Mouse (Mus musculus) liver, embryonic 16.5 days (tissue): ENCODE measurements around the gene Cdc42bpg. TPM values are rescaled to one million over a fixed set of nuclear protein-coding genes. Genes with fewer than 3 reads are reported as not detected.

ENCODE experiments used
- ATAC-seq: fragments of 200-750 bp; cut with Nextera tagmentation; 2 replicates; pipeline ENCODE4 v1.8.0; 2017; ENCODE audit warnings: low read depth, mild to moderate bottlenecking, moderate number of reproducible peaks, moderate library complexity
- H3K27ac ChIP-seq: fragments of 300-500 bp; sonication (generic); 2 replicates; pipeline ENCODE4 v1.5.1; 2014; ENCODE audit warnings: mild to moderate bottlenecking, low read length
- H3K27me3 ChIP-seq: fragments of 300-500 bp; sonication (generic); 2 replicates; pipeline ENCODE4 v1.6.1; 2014; ENCODE audit warnings: low read depth, low read length, mixed read lengths; ENCODE audit not compliant: control insufficient read depth, insufficient read depth
- H3K36me3 ChIP-seq: fragments of 300-500 bp; sonication (generic); 2 replicates; pipeline ENCODE4 v1.6.1; 2014; ENCODE audit warnings: mild to moderate bottlenecking; ENCODE audit not compliant: control insufficient read depth, insufficient read depth
- H3K4me1 ChIP-seq: fragments of 300-500 bp; sonication (generic); 2 replicates; pipeline ENCODE4 v1.6.1; 2014; ENCODE audit warnings: low read depth, low read length, mixed read lengths; ENCODE audit not compliant: control insufficient read depth
- H3K4me2 ChIP-seq: fragments of 300-500 bp; sonication (generic); 2 replicates; pipeline ENCODE4 v1.6.1; 2014; ENCODE audit warnings: low read depth, low read length, mixed read lengths
- H3K4me3 ChIP-seq: fragments of 300-500 bp; sonication (generic); 2 replicates; pipeline ENCODE4 v1.5.1; 2014; ENCODE audit warnings: low read depth, mild to moderate bottlenecking, low read length
- H3K9ac ChIP-seq: fragments of 300-500 bp; sonication (generic); 2 replicates; pipeline ENCODE4 v1.6.1; 2014; ENCODE audit warnings: low read depth, low read length
- H3K9me3 ChIP-seq: fragments of 300-500 bp; sonication (generic); replicated peaks from 2 replicates; pipeline ENCODE4 v1.6.1; 2016; ENCODE audit warnings: low read length; ENCODE audit not compliant: control insufficient read depth
- WGBS: fragments of 180-500 bp; shearing (Covaris S2); extraction: QIAGEN DNeasy Blood & Tissue Kit; methylation state at CpG from one replicate; pipeline ENCODE4 v1.1.7; 2014; ENCODE audit not compliant: insufficient replicate concordance; 5-methylcytosine and 5-hydroxymethylcytosine counted together
- polyA plus RNA-seq: library from polyadenylated mRNA; unstranded; fragments of >200 nt; fragmentation: Nextera tagmentation; extraction: Ambion mirVana; gene quantifications from 2 replicates; pipeline ENCODE4 v1.2.1, GENCODE M21; 2015

The Cdc42bpg gene
- polyA plus RNA-seq, 1 experiment from 2014 or later = 0.34 TPM

DNA sequence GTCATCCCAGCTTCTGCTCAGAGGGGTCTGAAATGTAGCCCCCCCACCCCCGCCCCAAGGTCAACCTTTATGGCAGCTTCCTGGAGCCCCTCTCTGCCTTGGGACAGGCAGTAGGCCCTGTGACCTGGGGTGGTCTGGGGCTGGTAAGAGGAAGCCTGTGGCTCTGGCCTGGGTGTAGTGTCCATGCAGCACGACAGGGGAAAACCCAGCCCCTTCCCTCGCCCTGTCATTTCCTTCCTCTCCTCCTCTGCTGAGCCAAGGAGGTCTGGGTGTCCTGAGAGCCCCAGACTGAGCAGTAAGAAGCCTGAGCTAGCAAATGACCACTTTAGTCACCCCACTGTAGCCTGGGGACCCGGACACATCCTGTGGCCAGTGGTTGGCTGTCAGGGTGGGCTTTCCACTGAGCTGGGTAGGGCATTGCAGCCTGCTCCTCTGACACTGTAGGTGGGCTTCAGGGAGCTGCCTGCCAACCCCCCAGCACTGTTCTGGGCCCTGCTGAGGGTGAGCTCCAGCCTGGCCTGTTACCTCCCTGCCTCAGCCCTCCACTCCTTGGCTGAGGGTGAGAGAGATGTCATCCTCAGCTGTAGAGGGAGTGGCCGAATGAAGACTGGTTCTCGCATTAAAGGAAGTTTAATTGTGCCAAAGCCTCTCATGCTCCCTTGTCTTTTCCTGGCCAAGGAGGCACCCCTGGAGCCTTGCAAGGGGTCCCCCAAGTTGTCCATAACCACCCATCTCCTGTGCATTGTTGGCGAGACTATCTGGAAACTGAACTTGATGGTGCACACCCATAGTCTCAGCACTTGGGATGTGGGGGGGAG, 6.6 kb upstream of the Cdc42bpg start:
- H3K27me3 ChIP-seq = no peaks in the 10 kb centered on the region
- peak overlapping the region; percentile 5 for H3K4me3 ChIP-seq
- ATAC-seq = no peak
- H3K9me3 ChIP-seq = no peaks in the 10 kb centered on the region
- H3K4me2 ChIP-seq = peak overlapping the region; percentile 41
- 42% methylated on average over 7 of the region's 7 CpGs for WGBS
- H3K36me3 ChIP-seq = peaks cover 30% of the 10 kb centered on the region
- H3K27ac ChIP-seq = peak overlapping the region; percentile 96
- H3K9ac ChIP-seq = peak overlapping the region; percentile 44
- peaks cover 90% of the 10 kb centered on the region for H3K4me1 ChIP-seq

DNA sequence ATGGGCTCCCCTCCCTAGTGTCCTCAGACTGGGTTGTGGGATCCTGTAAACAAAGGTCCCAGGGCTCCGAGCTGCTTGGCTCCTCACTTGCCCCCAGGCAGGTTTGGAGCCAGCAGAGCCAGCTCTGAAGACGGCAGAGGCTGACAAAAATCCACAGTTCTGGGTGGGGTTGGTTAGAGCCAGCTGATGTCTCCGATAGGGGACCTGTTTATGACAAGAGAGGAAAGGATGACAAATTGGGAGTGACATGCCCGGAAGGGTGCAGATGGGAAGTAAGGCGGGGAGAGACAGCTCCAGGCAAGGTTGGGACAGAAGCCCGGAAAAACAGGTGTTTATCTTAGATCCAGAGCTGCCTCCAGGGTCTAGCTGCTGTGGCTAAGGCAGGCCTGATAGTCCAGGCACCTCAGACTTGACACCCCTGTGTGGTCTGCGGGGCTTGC, 5.8 kb upstream of the Cdc42bpg start:
- Histone ChIP-seq H3K4me1 (peaks cover 90% of the 10 kb centered on the region), H3K9ac (peak overlapping the region; percentile 44), H3K27ac (peak overlapping the region; percentile 96), H3K9me3 (no peaks in the 10 kb centered on the region), H3K4me3 (peak overlapping the region; percentile 5), H3K27me3 (no peaks in the 10 kb centered on the region), H3K36me3 (peaks cover 23% of the 10 kb centered on the region), H3K4me2 (peak overlapping the region; percentile 41)
- peak; percentile 76 for ATAC-seq
- WGBS = 26% methylated on average over 7 of the region's 7 CpGs

DNA sequence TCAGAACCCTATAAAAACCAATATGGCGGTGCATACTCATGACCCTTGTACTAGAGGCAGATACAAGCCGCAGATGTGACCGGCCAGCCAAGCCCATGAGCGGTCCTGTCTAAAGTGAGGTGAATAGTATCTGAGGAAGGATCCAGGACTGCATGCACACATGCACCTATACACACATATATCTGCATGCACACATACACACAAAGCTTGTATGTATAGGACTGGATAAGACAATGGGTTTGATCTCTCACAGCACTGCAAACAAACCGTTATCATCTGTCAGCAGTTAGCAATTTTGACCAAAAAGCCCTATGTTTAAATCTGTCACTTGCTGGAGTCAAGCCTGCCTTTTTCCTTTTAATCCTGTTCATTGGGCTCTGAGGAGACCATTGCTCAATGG, 4.1 kb upstream of the Cdc42bpg start:
- no peak for ATAC-seq
- 57% methylated on average over 5 of the region's 5 CpGs for WGBS
- Histone ChIP-seq H3K36me3 (peaks cover 14% of the 10 kb centered on the region), H3K27ac (peak overlapping the region; percentile 96), H3K27me3 (no peaks in the 10 kb centered on the region), H3K4me3 (no peak overlapping the region), H3K4me1 (peaks cover 87% of the 10 kb centered on the region), H3K9ac (no peak overlapping the region), H3K9me3 (no peaks in the 10 kb centered on the region), H3K4me2 (no peak overlapping the region)

DNA sequence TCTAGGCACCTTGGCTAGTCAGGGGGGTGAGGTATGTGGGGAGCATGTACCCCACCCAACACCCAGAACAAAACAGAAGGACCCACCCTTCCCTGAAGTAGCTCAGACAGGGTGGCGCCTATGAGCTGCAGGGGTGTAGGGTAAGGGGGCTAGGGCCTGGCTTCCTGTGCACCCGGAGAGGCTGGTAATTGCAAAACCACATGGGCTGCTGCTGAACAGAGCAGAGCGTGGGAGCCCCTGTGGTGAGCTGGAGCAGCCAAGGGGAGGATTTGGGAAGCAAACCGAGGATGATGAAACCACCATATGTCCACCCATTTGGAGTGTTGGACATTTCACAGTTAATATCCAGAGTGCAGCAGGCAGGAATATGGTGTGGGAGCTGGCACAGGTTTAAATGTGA, 3.7 kb upstream of the Cdc42bpg start:
- Histone ChIP-seq H3K9ac (no peak overlapping the region), H3K4me1 (peaks cover 84% of the 10 kb centered on the region), H3K4me3 (no peak overlapping the region), H3K36me3 (peaks cover 12% of the 10 kb centered on the region), H3K27me3 (no peaks in the 10 kb centered on the region), H3K4me2 (no peak overlapping the region), H3K9me3 (no peaks in the 10 kb centered on the region), H3K27ac (peak overlapping the region; percentile 96)
- no peak for ATAC-seq
- WGBS = 10% methylated on average over 4 of the region's 4 CpGs

DNA sequence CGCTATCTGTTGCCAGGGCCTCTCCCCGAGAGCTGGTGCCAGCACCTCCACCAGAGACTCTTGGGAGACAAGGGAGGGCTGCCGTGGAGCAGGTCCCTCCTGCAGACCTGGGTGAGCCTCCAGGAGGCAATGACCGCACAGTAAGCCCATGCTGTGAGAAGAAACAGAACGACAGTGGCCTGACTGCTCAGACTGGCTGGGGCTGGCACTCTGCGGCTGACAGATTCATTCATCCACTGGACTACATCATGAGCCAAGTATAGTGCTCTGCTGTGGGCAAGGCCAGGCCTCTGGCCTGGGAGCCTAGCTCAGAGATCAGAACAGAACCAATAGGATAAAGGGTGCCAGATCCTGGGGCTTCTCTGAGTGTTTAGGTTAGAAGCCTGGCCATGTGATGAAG, 2.4 kb upstream of the Cdc42bpg start:
- no peak for ATAC-seq
- peak overlapping the region; percentile 32; the same call in 1 of the 2 replicates for H3K9ac ChIP-seq

DNA sequence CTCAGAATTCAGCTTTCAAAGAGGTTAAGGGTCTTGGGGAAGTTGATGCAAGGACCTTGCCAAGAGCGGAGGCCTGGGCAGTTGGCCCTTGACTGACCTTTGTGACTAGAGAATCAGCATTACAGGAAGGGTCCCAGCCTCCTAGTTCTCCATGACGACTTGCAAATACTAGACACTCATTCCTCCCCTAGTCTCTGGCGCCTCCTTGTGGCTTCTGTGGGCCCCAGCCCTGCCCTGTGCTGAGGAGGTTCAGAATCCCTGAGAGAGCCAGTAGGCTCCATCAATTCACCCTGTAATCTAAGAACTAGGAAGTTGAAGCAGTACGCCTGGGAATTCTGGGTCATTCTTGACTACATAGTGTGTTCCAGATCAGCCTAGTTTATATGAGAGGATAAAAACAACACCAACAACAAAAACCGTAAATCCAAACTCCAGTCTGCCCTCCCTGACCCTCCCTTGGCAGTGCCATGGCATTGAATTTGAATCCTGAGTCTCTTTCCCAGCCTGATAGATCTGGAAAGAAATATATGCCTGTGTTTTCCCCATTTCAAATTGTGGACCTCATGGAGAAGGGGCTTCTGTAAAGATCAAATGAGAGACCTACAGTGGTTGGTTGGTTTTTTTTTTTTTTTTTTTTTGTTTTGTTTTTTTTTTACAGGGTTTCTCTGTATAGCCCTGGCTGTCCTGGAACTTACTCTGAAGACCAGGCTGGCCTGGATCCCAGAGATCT, 1.3 kb upstream of the Cdc42bpg start:
- no peaks in the 10 kb centered on the region for H3K36me3 ChIP-seq
- H3K9me3 ChIP-seq = no peaks in the 10 kb centered on the region
- H3K9ac ChIP-seq = peak overlapping the region; percentile 18; the same call in 1 of the 2 replicates
- H3K27me3 ChIP-seq = no peaks in the 10 kb centered on the region
- peak; percentile 31 for ATAC-seq
- H3K27ac ChIP-seq = no peak overlapping the region
- WGBS = 20% methylated on average over 5 of the region's 5 CpGs
- peaks cover 61% of the 10 kb centered on the region for H3K4me1 ChIP-seq
- no peak overlapping the region for H3K4me2 ChIP-seq
- H3K4me3 ChIP-seq = no peak overlapping the region

More for the DNA sequence above, 2.4 kb upstream of the Cdc42bpg start:
- peak overlapping the region; percentile 43 for H3K27ac ChIP-seq
- no peaks in the 10 kb centered on the region for H3K9me3 ChIP-seq
- no peak overlapping the region for H3K4me3 ChIP-seq
- no peak overlapping the region for H3K4me2 ChIP-seq
- H3K4me1 ChIP-seq = peaks cover 73% of the 10 kb centered on the region
- no peaks in the 10 kb centered on the region for H3K27me3 ChIP-seq
- H3K36me3 ChIP-seq = peaks cover 1% of the 10 kb centered on the region
- WGBS = 57% methylated on average over 6 of the region's 6 CpGs

DNA sequence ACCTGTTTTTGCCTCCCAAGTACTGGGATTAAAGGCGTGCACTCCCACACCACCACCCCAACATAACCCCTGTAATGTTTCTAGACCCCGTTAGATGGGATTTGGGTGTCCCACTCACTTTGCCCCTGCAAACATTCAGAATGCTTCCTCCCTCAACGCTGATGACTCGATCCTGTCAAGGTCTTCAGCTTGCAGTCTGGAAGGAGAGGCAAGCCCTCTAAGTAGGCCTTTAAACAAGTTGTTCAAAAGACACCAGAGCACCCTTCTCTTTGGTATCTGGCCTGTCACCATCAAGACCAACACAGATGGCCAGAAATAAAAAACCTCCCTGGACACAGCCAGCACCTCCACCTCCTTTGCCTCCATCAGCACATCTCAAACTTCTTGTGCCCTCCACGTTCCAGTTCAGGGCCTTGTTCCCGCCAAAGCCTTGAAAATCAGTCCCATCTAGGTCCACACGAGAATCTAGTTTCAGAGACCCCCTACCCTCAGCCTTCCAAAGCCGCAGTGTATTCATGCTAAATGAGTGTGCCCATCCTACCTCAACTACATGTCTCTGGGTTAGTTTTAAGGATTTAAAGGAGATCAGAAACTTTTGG, 640 bp upstream of the Cdc42bpg start:
- no peaks in the 10 kb centered on the region for H3K27me3 ChIP-seq
- peak overlapping the region; percentile 80 for H3K9ac ChIP-seq
- H3K36me3 ChIP-seq = no peaks in the 10 kb centered on the region
- 54% methylated on average over 8 of the region's 8 CpGs for WGBS
- peak overlapping the region; percentile 96 for H3K4me2 ChIP-seq
- H3K27ac ChIP-seq = peak overlapping the region; percentile 80
- peak overlapping the region; percentile 72 for H3K4me3 ChIP-seq
- H3K9me3 ChIP-seq = no peaks in the 10 kb centered on the region
- peaks cover 55% of the 10 kb centered on the region for H3K4me1 ChIP-seq
- no peak for ATAC-seq

DNA sequence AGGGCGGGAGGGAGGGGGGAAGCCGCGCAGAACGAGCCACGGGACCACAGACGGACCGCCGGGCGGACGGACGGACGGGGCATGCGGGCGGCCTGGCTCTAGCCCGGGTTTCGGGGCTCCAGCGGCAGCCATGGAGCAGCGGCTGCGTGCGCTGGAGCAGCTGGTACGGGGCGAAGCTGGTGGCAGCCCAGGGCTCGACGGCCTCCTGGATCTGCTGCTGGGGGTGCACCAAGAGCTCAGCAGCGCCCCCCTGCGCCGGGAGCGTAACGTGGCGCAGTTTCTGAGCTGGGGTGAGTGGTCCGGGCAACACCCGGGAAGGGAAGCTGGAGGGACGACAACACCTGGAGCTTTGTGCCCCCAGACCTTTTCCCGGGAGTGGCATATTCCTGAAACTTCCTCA, 330 bp downstream of the Cdc42bpg start:
- peak overlapping the region; percentile 80 for H3K9ac ChIP-seq
- H3K4me3 ChIP-seq = peak overlapping the region; percentile 72
- ATAC-seq = peak; percentile 51
- H3K9me3 ChIP-seq = no peaks in the 10 kb centered on the region
- H3K4me1 ChIP-seq = peaks cover 45% of the 10 kb centered on the region
- H3K4me2 ChIP-seq = peak overlapping the region; percentile 96
- H3K27me3 ChIP-seq = no peaks in the 10 kb centered on the region
- 0% methylated on average over 33 of the region's 34 CpGs for WGBS
- peak overlapping the region; percentile 55 for H3K27ac ChIP-seq
- H3K36me3 ChIP-seq = no peaks in the 10 kb centered on the region
